Mouse (Mus musculus) midbrain, embryonic 15.5 days (tissue): Measurements from ENCODE around the gene Rplp2. TPM values are rescaled to one million over a fixed set of nuclear protein-coding genes. Genes with fewer than 3 reads are reported as not detected.

Experiments
- ATAC-seq: fragments of 200-750 bp; cut with Nextera tagmentation; replicated peaks from 2 replicates; pipeline ENCODE4 v1.8.0; 2017; ENCODE audit warnings: moderate TSS enrichment
- H3K27ac ChIP-seq: fragments of 300-500 bp; sonication (generic); 2 replicates; pipeline ENCODE4 v1.5.1; 2015; ENCODE audit warnings: mild to moderate bottlenecking, inconsistent platforms
- H3K27me3 ChIP-seq: fragments of 300-500 bp; sonication (generic); replicated peaks from 2 replicates; pipeline ENCODE4 v1.6.1; 2015; ENCODE audit warnings: inconsistent platforms
- H3K36me3 ChIP-seq: fragments of 300-500 bp; sonication (generic); replicated peaks from 2 replicates; pipeline ENCODE4 v1.6.1; 2015; ENCODE audit warnings: inconsistent platforms
- H3K4me1 ChIP-seq: fragments of 300-500 bp; sonication (generic); 2 replicates; pipeline ENCODE4 v1.6.1; 2015; ENCODE audit warnings: inconsistent platforms
- H3K4me2 ChIP-seq: fragments of 300-500 bp; sonication (generic); 2 replicates; pipeline ENCODE4 v1.6.1; 2015; ENCODE audit warnings: inconsistent platforms, mild to moderate bottlenecking, moderate library complexity
- H3K4me3 ChIP-seq: fragments of 300-500 bp; sonication (generic); 2 replicates; pipeline ENCODE4 v1.5.1; 2015; ENCODE audit warnings: mild to moderate bottlenecking, inconsistent platforms
- H3K9ac ChIP-seq: fragments of 300-500 bp; sonication (generic); 2 replicates; pipeline ENCODE4 v1.6.1; 2015; ENCODE audit warnings: mild to moderate bottlenecking, inconsistent platforms
- H3K9me3 ChIP-seq: fragments of 300-500 bp; sonication (generic); 2 replicates; pipeline ENCODE4 v1.6.1; 2016; ENCODE audit warnings: inconsistent platforms
- WGBS: fragments of 180-500 bp; shearing (Covaris S2); methylation state at CpG from one replicate; pipeline ENCODE4 v1.1.7; 2015; ENCODE audit warnings: mixed read lengths; 5-methylcytosine and 5-hydroxymethylcytosine counted together
- polyA plus RNA-seq: library from polyadenylated mRNA; unstranded; fragments of >200 nt; fragmentation: Nextera tagmentation; extraction: Ambion mirVana; gene quantifications from 2 replicates; pipeline ENCODE4 v1.2.1, GENCODE M21; 2015

The Rplp2 gene
- polyA plus RNA-seq, 1 experiment from 2014 or later = 636 TPM

- ATAC-seq = no peak
- H3K4me2 ChIP-seq = no peak overlapping the region
- WGBS = 75% methylated on average over 15 of the region's 15 CpGs
- peaks cover 25% of the 10 kb centered on the region for H3K4me1 ChIP-seq
- peaks cover 34% of the 10 kb centered on the region for H3K27me3 ChIP-seq
- no peak overlapping the region for H3K27ac ChIP-seq
- H3K9me3 ChIP-seq = no peaks in the 10 kb centered on the region
- H3K9ac ChIP-seq = no peak overlapping the region
- H3K4me3 ChIP-seq = no peak overlapping the region
- H3K36me3 ChIP-seq = 0 out of 2 replicates have a peak, but pooled peaks cover 4% of the 10 kb centered on the region
Observed at GRCm38 (mm10) chr7:141457986-141458660, 11.0 kb downstream of the Rplp2 start.

DNA sequence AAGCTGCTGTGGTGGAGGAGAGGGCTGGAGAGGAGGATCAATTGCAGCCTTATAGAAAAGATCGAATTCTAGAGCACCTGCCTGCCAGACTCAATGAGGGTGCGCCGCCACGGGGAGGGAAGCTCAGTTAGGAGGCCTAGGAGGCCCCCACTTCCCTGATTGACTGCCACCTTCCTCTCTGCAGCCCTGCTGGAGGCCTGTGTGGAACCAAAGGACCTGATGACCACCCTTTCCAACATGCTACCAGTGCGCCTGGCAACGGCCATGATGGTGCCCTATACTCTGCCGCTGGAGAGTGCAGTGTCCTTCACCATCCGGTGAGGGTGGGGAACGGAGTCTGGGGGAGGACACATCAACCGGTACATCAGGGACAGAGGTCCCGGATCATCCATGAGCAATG is 11.5 kb downstream of the Rplp2 start:
- H3K4me2 ChIP-seq = no peak overlapping the region
- no peak overlapping the region for H3K27ac ChIP-seq
- no peaks in the 10 kb centered on the region for H3K9me3 ChIP-seq
- peaks cover 25% of the 10 kb centered on the region for H3K4me1 ChIP-seq
- 0 out of 2 replicates have a peak, but pooled peaks cover 4% of the 10 kb centered on the region for H3K36me3 ChIP-seq
- 89% methylated on average over 11 of the region's 11 CpGs for WGBS
- no peak for ATAC-seq
- H3K9ac ChIP-seq = no peak overlapping the region
- peaks cover 40% of the 10 kb centered on the region for H3K27me3 ChIP-seq
- no peak overlapping the region for H3K4me3 ChIP-seq

- peaks cover 25% of the 10 kb centered on the region for H3K4me1 ChIP-seq
- no peak overlapping the region for H3K9ac ChIP-seq
- no peaks in the 10 kb centered on the region for H3K9me3 ChIP-seq
- ATAC-seq = no peak
- H3K27ac ChIP-seq = no peak overlapping the region
- peaks cover 46% of the 10 kb centered on the region for H3K27me3 ChIP-seq
- H3K4me2 ChIP-seq = no peak overlapping the region
- H3K4me3 ChIP-seq = no peak overlapping the region
- 91% methylated on average over 17 of the region's 17 CpGs for WGBS
- 0 out of 2 replicates have a peak, but pooled peaks cover 4% of the 10 kb centered on the region for H3K36me3 ChIP-seq
Observed at GRCm38 (mm10) chr7:141459301-141459711, 12.1 kb downstream of the Rplp2 start.

DNA sequence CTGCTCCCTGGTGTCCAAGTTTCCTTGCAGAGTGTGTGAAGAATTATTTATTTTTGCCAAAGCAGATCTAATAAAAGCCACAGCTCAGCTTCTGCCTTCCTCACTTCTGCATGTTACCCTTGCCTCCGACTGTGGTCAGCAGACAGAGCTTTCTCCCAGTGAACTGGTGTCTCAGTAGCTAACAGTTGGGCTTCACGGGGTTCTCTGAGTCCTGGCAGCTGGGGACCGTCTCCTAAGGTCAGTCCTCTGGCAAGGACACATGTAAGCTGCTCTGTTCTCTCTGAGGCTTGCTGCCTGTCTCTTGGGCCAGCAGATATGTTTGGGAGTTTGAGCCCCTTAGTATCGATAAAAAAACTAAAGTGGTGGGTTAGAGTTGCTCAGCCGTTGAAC is 12.8 kb downstream of the Rplp2 start:
- Histone ChIP-seq H3K27me3 (peaks cover 53% of the 10 kb centered on the region), H3K36me3 (0 out of 2 replicates have a peak, but pooled peaks cover 4% of the 10 kb centered on the region), H3K27ac (no peak overlapping the region), H3K9ac (no peak overlapping the region), H3K4me1 (peaks cover 27% of the 10 kb centered on the region), H3K4me3 (no peak overlapping the region), H3K4me2 (no peak overlapping the region), H3K9me3 (no peaks in the 10 kb centered on the region)
- no peak for ATAC-seq
- WGBS = 86% methylated on average over 5 of the region's 5 CpGs

DNA sequence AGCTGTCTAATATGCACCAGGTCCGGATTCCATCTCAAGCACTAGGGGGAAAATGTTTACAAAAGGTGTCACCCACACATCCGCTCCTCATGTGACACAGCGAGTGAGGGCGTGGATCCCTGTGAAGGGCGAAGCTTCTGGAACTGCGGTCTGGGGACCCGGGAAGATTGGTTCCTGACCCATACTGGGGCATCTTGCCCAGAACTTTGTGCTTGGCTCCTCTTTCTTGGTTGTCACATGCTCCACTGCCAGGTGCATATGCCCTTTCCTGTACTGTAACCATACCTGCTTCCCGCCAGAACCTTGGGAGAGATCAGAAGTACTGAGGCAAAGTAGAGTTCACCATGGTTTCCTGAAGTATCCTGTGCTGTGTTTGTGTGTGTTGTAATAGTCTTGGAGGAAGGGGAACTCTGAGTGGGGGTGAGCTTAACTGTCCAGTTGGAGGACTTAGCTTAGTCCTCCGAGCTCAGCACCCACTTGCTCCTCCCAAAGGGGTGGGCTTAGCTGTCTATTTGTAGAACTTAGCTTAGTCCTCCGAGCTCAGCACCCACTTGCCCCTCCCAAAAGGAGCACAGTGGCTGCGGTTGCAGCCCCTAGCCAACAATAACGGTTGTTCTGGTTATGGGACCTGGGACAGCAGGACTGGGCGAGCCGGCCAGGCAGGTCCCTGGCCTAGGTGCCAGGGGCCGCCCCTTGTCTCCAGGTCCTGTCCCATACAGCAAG is 13.4 kb downstream of the Rplp2 start, which contains the start of gene Cracr2b:
Cracr2b (plus strand) TSS at position 704 of the 723 bp plus-strand sequence.
- Histone ChIP-seq H3K27ac (no peak within 1 kb of the TSS), H3K4me1 (peaks cover 27% of the 10 kb centered on the region), H3K4me2 (peak within 1 kb of the TSS; percentile 59), H3K9me3 (no peaks in the 10 kb centered on the region), H3K9ac (peak within 1 kb of the TSS; percentile 40), H3K27me3 (peaks cover 59% of the 10 kb centered on the region), H3K36me3 (0 out of 2 replicates have a peak, but pooled peaks cover 4% of the 10 kb centered on the region), H3K4me3 (peak within 1 kb of the TSS; percentile 38)
- WGBS = 80% methylated on average over 15 of the region's 15 CpGs
- no peak for ATAC-seq

GRCm38 (mm10) chr7:141461521-141462332 is 14.6 kb downstream of the Rplp2 start:
- Histone ChIP-seq H3K27me3 (peaks cover 65% of the 10 kb centered on the region), H3K4me3 (peak overlapping the region; percentile 38), H3K9ac (peak overlapping the region; percentile 40), H3K36me3 (0 out of 2 replicates have a peak, but pooled peaks cover 4% of the 10 kb centered on the region), H3K4me2 (peak overlapping the region; percentile 59), H3K9me3 (no peaks in the 10 kb centered on the region), H3K27ac (no peak overlapping the region), H3K4me1 (peaks cover 15% of the 10 kb centered on the region)
- ATAC-seq = no peak
- 3% methylated on average over 59 of the region's 59 CpGs for WGBS

- H3K27ac ChIP-seq = no peak overlapping the region
Observed at GRCm38 (mm10) chr7:141462333-141462821, 15.2 kb downstream of the Rplp2 start.

DNA sequence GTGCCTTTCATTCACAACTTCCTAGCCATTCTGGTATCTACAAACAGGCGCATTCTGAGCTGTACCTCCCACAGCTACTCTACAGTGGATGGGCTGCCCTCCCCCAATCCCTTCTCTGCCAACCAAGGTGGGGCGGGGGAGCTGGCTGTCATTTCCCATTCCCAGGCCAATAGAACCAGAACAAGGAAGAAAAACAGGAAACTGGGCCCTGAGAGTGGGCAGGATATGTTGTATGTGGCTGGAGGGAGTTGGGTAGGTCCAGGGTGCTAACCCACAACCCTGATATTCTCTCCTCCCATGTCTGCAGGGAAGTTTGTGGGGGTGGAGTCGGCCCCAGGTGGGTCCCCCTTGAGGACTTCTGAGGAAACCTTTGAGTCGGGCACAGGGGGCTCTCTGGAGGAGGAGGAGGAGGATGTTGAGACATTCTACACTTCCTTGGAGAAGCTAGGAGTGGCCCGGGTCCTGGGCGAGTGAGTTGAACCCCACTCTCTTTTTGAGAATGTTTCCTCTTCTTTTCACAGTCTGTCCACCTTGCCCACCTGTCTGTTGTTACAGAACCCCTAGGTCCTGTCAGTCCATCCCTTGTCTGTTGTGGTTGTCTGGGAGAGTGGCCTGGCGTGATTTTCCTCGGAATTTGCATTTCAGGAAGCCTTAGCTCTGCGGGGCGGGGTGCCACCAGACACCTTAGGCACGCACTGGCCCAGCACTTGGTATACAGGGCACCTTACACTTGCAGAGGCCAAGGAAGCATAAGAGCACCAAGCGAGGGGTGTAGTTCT is 16.8 kb downstream of the Rplp2 start:
- Histone ChIP-seq H3K27ac (no peak overlapping the region), H3K36me3 (0 out of 2 replicates have a peak, but pooled peaks cover 4% of the 10 kb centered on the region), H3K9ac (no peak overlapping the region), H3K4me1 (peaks cover 35% of the 10 kb centered on the region), H3K9me3 (no peaks in the 10 kb centered on the region), H3K4me3 (0 out of 2 replicates have a peak overlapping the region, but pooled peaks have one; percentile 10), H3K27me3 (peaks cover 65% of the 10 kb centered on the region), H3K4me2 (no peak overlapping the region)
- ATAC-seq = no peak
- 19% methylated on average over 12 of the region's 12 CpGs for WGBS

More at GRCm38 (mm10) chr7:141462333-141462821, 15.2 kb downstream of the Rplp2 start:
- Histone ChIP-seq H3K4me1 (peaks cover 20% of the 10 kb centered on the region), H3K36me3 (0 out of 2 replicates have a peak, but pooled peaks cover 4% of the 10 kb centered on the region), H3K4me2 (peak overlapping the region; percentile 59), H3K9ac (0 out of 2 replicates have a peak overlapping the region, but pooled peaks have one; percentile 40), H3K9me3 (no peaks in the 10 kb centered on the region), H3K4me3 (peak overlapping the region; percentile 38), H3K27me3 (peaks cover 65% of the 10 kb centered on the region)
- no peak for ATAC-seq
- WGBS = 24% methylated on average over 5 of the region's 5 CpGs

GRCm38 (mm10) chr7:141464603-141465201 is 17.5 kb downstream of the Rplp2 start:
- H3K27ac ChIP-seq = no peak overlapping the region
- H3K4me1 ChIP-seq = peaks cover 42% of the 10 kb centered on the region
- 0 out of 2 replicates have a peak overlapping the region, but pooled peaks have one; percentile 9 for H3K9ac ChIP-seq
- 8% methylated on average over 38 of the region's 38 CpGs for WGBS
- no peak for ATAC-seq
- H3K9me3 ChIP-seq = no peaks in the 10 kb centered on the region
- peaks cover 61% of the 10 kb centered on the region for H3K27me3 ChIP-seq
- no peaks in the 10 kb centered on the region for H3K36me3 ChIP-seq
- H3K4me3 ChIP-seq = peak overlapping the region; percentile 10; the same call in 1 of the 2 replicates
- peak overlapping the region; percentile 35 for H3K4me2 ChIP-seq

GRCm38 (mm10) chr7:141465388-141466044 is 18.3 kb downstream of the Rplp2 start:
- no peak overlapping the region for H3K27ac ChIP-seq
- WGBS = 36% methylated on average over 10 of the region's 10 CpGs
- H3K4me1 ChIP-seq = peaks cover 46% of the 10 kb centered on the region
- H3K27me3 ChIP-seq = peaks cover 55% of the 10 kb centered on the region
- no peak overlapping the region for H3K4me2 ChIP-seq
- no peak overlapping the region for H3K4me3 ChIP-seq
- no peaks in the 10 kb centered on the region for H3K9me3 ChIP-seq
- H3K36me3 ChIP-seq = 0 out of 2 replicates have a peak, but pooled peaks cover under 1% of the 10 kb centered on the region
- no peak for ATAC-seq
- H3K9ac ChIP-seq = no peak overlapping the region
